Mouse (Mus musculus) embryonic fibroblast, embryonic 13.5 days (primary cell): ENCODE measurements around the gene Eif3g.

Experiments used
- CTCF ChIP-seq: IDR thresholded peaks from 2 replicates; pipeline ENCODE4 v1.5.1; 2011; ENCODE audit warnings: mild to moderate bottlenecking, control low read depth, low read length, moderate library complexity, borderline replicate concordance; ENCODE audit not compliant: insufficient read depth
- POLR2A ChIP-seq: IDR thresholded peaks from 2 replicates; pipeline ENCODE4 v1.6.1; 2011; ENCODE audit warnings: low read depth, mild to moderate bottlenecking, control low read depth, low read length, moderate library complexity

DNA sequence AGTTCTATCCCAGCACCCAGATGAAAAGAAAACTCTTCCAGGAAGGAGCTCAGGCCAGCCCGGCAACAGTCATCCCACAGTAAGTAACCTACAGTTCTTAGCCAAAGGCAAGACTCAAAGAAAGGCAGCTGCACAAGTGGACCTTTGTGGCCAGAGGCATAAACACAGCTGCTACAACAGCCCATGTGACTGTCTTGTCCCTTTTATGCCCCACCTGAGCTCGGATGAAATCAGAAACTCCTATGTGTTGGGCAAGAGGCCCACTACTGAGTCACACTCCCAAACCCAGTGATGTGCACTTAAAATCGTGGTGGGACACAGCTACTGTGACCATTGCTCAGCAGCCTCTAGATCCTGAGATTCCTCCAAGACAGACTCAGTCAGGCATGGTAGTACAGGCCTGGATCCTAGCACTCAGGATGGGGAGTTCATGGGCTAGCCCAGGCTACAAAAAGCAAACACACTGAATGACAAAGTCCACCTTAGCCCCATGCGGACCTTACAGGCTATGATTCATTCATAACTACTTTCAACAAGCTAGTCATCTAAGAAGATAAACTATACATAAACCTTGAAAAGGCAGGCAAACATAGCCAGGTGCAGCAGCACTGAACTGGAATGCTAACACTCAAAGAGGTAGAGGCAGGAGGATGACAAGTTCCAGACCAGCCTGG lies 46.4 kb upstream of the Eif3g start:
- TF ChIP-seq CTCF (no peak), POLR2A (no peak)
